ENCODE assay signal across 14 mouse cellular contexts in the genomic region with DNA sequence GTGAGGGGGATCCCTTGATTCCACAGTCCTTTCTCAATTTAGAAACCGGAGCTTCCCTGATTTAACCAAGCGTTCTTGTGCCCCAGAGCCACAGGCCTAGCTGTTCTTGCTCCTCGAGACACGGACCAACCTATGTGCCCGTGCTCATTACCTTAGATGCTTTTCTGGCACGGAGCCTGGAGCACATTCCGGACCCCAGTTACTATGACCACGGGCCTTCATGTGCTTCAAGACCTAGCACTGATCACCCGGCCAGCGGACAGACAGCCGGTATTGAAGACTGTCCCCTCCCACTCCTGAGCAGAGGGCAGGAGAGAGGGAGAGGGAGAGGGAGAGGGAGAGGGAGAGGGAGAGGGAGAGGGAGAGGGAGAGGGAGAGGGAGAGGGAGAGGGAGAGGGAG. TPM values are rescaled to one million over a fixed set of nuclear protein-coding genes. Genes with fewer than 3 reads are reported as not detected.
A peak's percentile ranks its signal among the peaks of the same experiment; 100 is the strongest.
DNase-seq lines count a peak whose midpoint lies in the region; ATAC-seq and TF ChIP-seq lines count a peak whose summit lies in the region.
"Had no signal": no experiment of that assay in that cellular context is flagged by ENCODE, and none has a peak within 500 bp of the region (broad histone marks: within the 10 kb centered on the region; RNA-seq: fewer than 3 reads in every experiment).

No protein-coding gene starts in this region.

- no peak overlapping the region for H3K9ac ChIP-seq in forebrain, embryonic 16.5 days (replicated peaks; ENCODE audit: low read depth, low read length)
- no peak overlapping the region for H3K9ac ChIP-seq in midbrain, embryonic 11.5 days (ENCODE audit: low read length)
- no peak overlapping the region for H3K9ac ChIP-seq in midbrain, postnatal 0 days (replicated peaks; ENCODE audit: low read length, poor library complexity, severe bottlenecking)
- no peak overlapping the region for H3K9ac ChIP-seq in kidney, embryonic 14.5 days (ENCODE audit: low read depth, low read length)
- peak overlapping the region; percentile 49 for H3K9ac ChIP-seq in stomach, embryonic 16.5 days (ENCODE audit: low read length)
- H3K9ac ChIP-seq: embryonic facial prominence, embryonic 12.5 days; limb, embryonic 15.5 days had no signal

- DNase-seq in forebrain, embryonic 10.5 days (ENCODE audit: extremely low spot score, low spot score) = peak; percentile 27
- peak; percentile 87 for DNase-seq in midbrain, embryonic 11.5 days (ENCODE audit: low spot score, missing footprints)
- DNase-seq in midbrain, postnatal 0 days (ENCODE audit: low spot score) = no peak
- DNase-seq in adrenal gland, adult 2 months = no peak
- DNase-seq in urinary bladder, postnatal 14 days (ENCODE audit: low spot score) = no peak
- DNase-seq: cerebellum, adult 2 months; heart, adult 18-20 months; heart, postnatal 14 days had no signal

- WGBS in forebrain, embryonic 10.5 days = 28% methylated on average over 11 of the region's 11 CpGs
- WGBS in forebrain, embryonic 16.5 days = 8% methylated on average over 11 of the region's 11 CpGs
- WGBS in midbrain, embryonic 11.5 days = 28% methylated on average over 11 of the region's 11 CpGs
- 19% methylated on average over 11 of the region's 11 CpGs for WGBS in midbrain, postnatal 0 days
- 19% methylated on average over 11 of the region's 11 CpGs for WGBS in kidney, embryonic 14.5 days
- 20% methylated on average over 11 of the region's 11 CpGs for WGBS in stomach, embryonic 16.5 days

- peaks cover 44% of the 10 kb centered on the region for H3K4me1 ChIP-seq in forebrain, embryonic 10.5 days
- peaks cover 15% of the 10 kb centered on the region for H3K4me1 ChIP-seq in forebrain, embryonic 16.5 days (replicated peaks; ENCODE audit: control insufficient read depth, insufficient read depth, low read length)
- peaks cover 10% of the 10 kb centered on the region for H3K4me1 ChIP-seq in midbrain, embryonic 11.5 days (ENCODE audit: control insufficient read depth, insufficient read depth, low read length)
- H3K4me1 ChIP-seq in midbrain, postnatal 0 days (ENCODE audit: insufficient read depth, low read length) = 0 out of 2 replicates have a peak, but pooled peaks cover 3% of the 10 kb centered on the region
- peaks cover 13% of the 10 kb centered on the region; the same call in 1 of the 2 replicates for H3K4me1 ChIP-seq in kidney, embryonic 14.5 days (ENCODE audit: control insufficient read depth, insufficient read depth, low read length)
- peaks cover 11% of the 10 kb centered on the region; the same call in 1 of the 2 replicates for H3K4me1 ChIP-seq in stomach, embryonic 16.5 days (ENCODE audit: control insufficient read depth, insufficient read depth, low read length)

- TF ChIP-seq CTCF in midbrain, postnatal 0 days (IDR thresholded peaks at IDR 0.05) = no peak

- H3K27me3 ChIP-seq in forebrain, embryonic 10.5 days (ENCODE audit: poor library complexity, severe bottlenecking) = peaks cover 57% of the 10 kb centered on the region
- peaks cover 15% of the 10 kb centered on the region for H3K27me3 ChIP-seq in forebrain, embryonic 16.5 days (replicated peaks; ENCODE audit: control insufficient read depth, insufficient read depth, low read length)
- peaks cover 13% of the 10 kb centered on the region for H3K27me3 ChIP-seq in midbrain, embryonic 11.5 days (ENCODE audit: control insufficient read depth, insufficient read depth, low read length)
- peaks cover 12% of the 10 kb centered on the region; the same call in 1 of the 2 replicates for H3K27me3 ChIP-seq in midbrain, postnatal 0 days (ENCODE audit: insufficient read depth, low read length)
- no peaks in the 10 kb centered on the region for H3K27me3 ChIP-seq in kidney, embryonic 14.5 days (ENCODE audit: control insufficient read depth, insufficient read depth, low read length)
- no peaks in the 10 kb centered on the region for H3K27me3 ChIP-seq in stomach, embryonic 16.5 days (ENCODE audit: control insufficient read depth, insufficient read depth, low read length)

- H3K4me2 ChIP-seq in forebrain, embryonic 16.5 days (ENCODE audit: low read length) = no peak overlapping the region
- H3K4me2 ChIP-seq in midbrain, embryonic 11.5 days = no peak overlapping the region
- H3K4me2 ChIP-seq in midbrain, postnatal 0 days (ENCODE audit: low read depth, low read length, poor library complexity, severe bottlenecking) = no peak overlapping the region
- no peak overlapping the region for H3K4me2 ChIP-seq in kidney, embryonic 14.5 days (replicated peaks; ENCODE audit: low read depth, low read length)
- peak overlapping the region; percentile 45 for H3K4me2 ChIP-seq in stomach, embryonic 16.5 days (ENCODE audit: low read depth, low read length)
- H3K4me2 ChIP-seq: limb, embryonic 15.5 days had no signal

- H3K27ac ChIP-seq in forebrain, embryonic 10.5 days = no peak overlapping the region
- no peak overlapping the region for H3K27ac ChIP-seq in forebrain, embryonic 16.5 days (ENCODE audit: low read length)
- no peak overlapping the region for H3K27ac ChIP-seq in midbrain, embryonic 11.5 days (ENCODE audit: low read depth, low read length)
- no peak overlapping the region for H3K27ac ChIP-seq in midbrain, postnatal 0 days (ENCODE audit: low read depth, low read length)
- H3K27ac ChIP-seq in kidney, embryonic 14.5 days (ENCODE audit: low read depth, low read length) = 0 out of 2 replicates have a peak overlapping the region, but pooled peaks have one; percentile 4
- H3K27ac ChIP-seq in stomach, embryonic 16.5 days (ENCODE audit: low read length) = peak overlapping the region; percentile 34
- H3K27ac ChIP-seq: embryonic facial prominence, embryonic 12.5 days; limb, embryonic 15.5 days had no signal

- H3K9me3 ChIP-seq in forebrain, embryonic 10.5 days = peaks cover 6% of the 10 kb centered on the region; the same call in 1 of the 2 replicates
- H3K9me3 ChIP-seq in forebrain, embryonic 16.5 days (ENCODE audit: control insufficient read depth, low read length) = no peaks in the 10 kb centered on the region
- H3K9me3 ChIP-seq in midbrain, embryonic 11.5 days (ENCODE audit: control insufficient read depth, low read length) = 0 out of 2 replicates have a peak, but pooled peaks cover 3% of the 10 kb centered on the region
- no peaks in the 10 kb centered on the region for H3K9me3 ChIP-seq in midbrain, postnatal 0 days (ENCODE audit: low read length)
- H3K9me3 ChIP-seq in kidney, embryonic 14.5 days (ENCODE audit: control insufficient read depth, low read length) = peaks cover 6% of the 10 kb centered on the region
- H3K9me3 ChIP-seq in stomach, embryonic 16.5 days (replicated peaks; ENCODE audit: control insufficient read depth, low read length) = peaks cover 3% of the 10 kb centered on the region; the same call in 1 of the 2 replicates
- H3K9me3 ChIP-seq: limb, embryonic 15.5 days had no signal

- no peaks in the 10 kb centered on the region for H3K36me3 ChIP-seq in forebrain, embryonic 10.5 days (replicated peaks)
- no peaks in the 10 kb centered on the region for H3K36me3 ChIP-seq in forebrain, embryonic 16.5 days (ENCODE audit: control insufficient read depth, insufficient read depth)
- no peaks in the 10 kb centered on the region for H3K36me3 ChIP-seq in midbrain, embryonic 11.5 days (ENCODE audit: control insufficient read depth, insufficient read depth, low read length)
- no peaks in the 10 kb centered on the region for H3K36me3 ChIP-seq in midbrain, postnatal 0 days (ENCODE audit: insufficient read depth, low read length)
- no peaks in the 10 kb centered on the region for H3K36me3 ChIP-seq in kidney, embryonic 14.5 days (ENCODE audit: control insufficient read depth, insufficient read depth, low read length)
- no peaks in the 10 kb centered on the region for H3K36me3 ChIP-seq in stomach, embryonic 16.5 days (ENCODE audit: control insufficient read depth, insufficient read depth, low read length)
- H3K36me3 ChIP-seq: embryonic facial prominence, embryonic 12.5 days; limb, embryonic 15.5 days had no signal

- no peak overlapping the region for H3K4me3 ChIP-seq in forebrain, embryonic 10.5 days
- H3K4me3 ChIP-seq in forebrain, embryonic 16.5 days (replicated peaks; ENCODE audit: low read length) = no peak overlapping the region
- H3K4me3 ChIP-seq in midbrain, embryonic 11.5 days (ENCODE audit: low read depth, low read length) = no peak overlapping the region
- H3K4me3 ChIP-seq in midbrain, postnatal 0 days (ENCODE audit: low read depth, low read length) = no peak overlapping the region
- no peak overlapping the region for H3K4me3 ChIP-seq in kidney, embryonic 14.5 days (ENCODE audit: low read length)
- H3K4me3 ChIP-seq in stomach, embryonic 16.5 days (replicated peaks; ENCODE audit: low read length) = peak overlapping the region; percentile 41
- H3K4me3 ChIP-seq: embryonic facial prominence, embryonic 12.5 days; limb, embryonic 15.5 days had no signal

- no peak for ATAC-seq in forebrain, embryonic 16.5 days
- no peak for ATAC-seq in midbrain, embryonic 11.5 days (ENCODE audit: low FRiP score)
- no peak for ATAC-seq in midbrain, postnatal 0 days (ENCODE audit: low FRiP score)
- 0 out of 2 replicates have a peak, but pooled peaks have one; percentile 18 for ATAC-seq in kidney, embryonic 14.5 days (ENCODE audit: low FRiP score, low TSS enrichment)
- no peak for ATAC-seq in stomach, embryonic 16.5 days (ENCODE audit: insufficient read depth, low FRiP score)
- ATAC-seq: inflammation-experienced regulatory T-cells, adult 6 months had no signal

RNA-seq across cellular contexts. Expression of a gene that starts 8.2 kb away (rescaled TPM):
- polyA plus RNA-seq in forebrain, embryonic 10.5 days (2016; fragmentation: Nextera tagmentation; extraction: Ambion mirVana) = 3.7 and 3.8 TPM in 2 replicates
- 3.0 and 3.3 TPM in 2 replicates for polyA plus RNA-seq in forebrain, embryonic 16.5 days (2015; fragmentation: Nextera tagmentation; extraction: Ambion mirVana)
- 2.4 and 2.8 TPM in 2 replicates for polyA plus RNA-seq in midbrain, embryonic 11.5 days (2014; fragmentation: Nextera tagmentation; extraction: Ambion mirVana)
- 7.6 and 7.9 TPM in 2 replicates for total RNA-seq in midbrain, postnatal 0 days (2014; rRNA removed)
- 4.9 and 6.2 TPM in 2 replicates for polyA plus RNA-seq in midbrain, postnatal 0 days (2015; fragmentation: Nextera tagmentation; extraction: Ambion mirVana)
- polyA plus RNA-seq in kidney, embryonic 14.5 days (2014; fragmentation: Nextera tagmentation; extraction: Ambion mirVana) = 11.7 and 15.6 TPM in 2 replicates
- polyA plus RNA-seq in stomach, embryonic 16.5 days (2015; fragmentation: Nextera tagmentation; extraction: Ambion mirVana) = 19.1 and 22.0 TPM in 2 replicates
- total RNA-seq in adrenal gland, adult 2 months (2021) = 10 to 100 TPM; 10.3 to 12.2 TPM
- polyA plus RNA-seq in adrenal gland, adult 2 months (2012; rRNA removed) = 34.7 and 42.5 TPM in 2 replicates

RNA-seq across cellular contexts. Expression of a gene that starts 57.2 kb away (rescaled TPM):
- polyA plus RNA-seq in forebrain, embryonic 10.5 days (2016; fragmentation: Nextera tagmentation; extraction: Ambion mirVana) = 8.4 TPM in 2 replicates
- polyA plus RNA-seq in forebrain, embryonic 16.5 days (2015; fragmentation: Nextera tagmentation; extraction: Ambion mirVana) = 10.3 and 11.3 TPM in 2 replicates
- polyA plus RNA-seq in midbrain, embryonic 11.5 days (2014; fragmentation: Nextera tagmentation; extraction: Ambion mirVana) = 6.4 and 7.6 TPM in 2 replicates
- 7.8 and 9.2 TPM in 2 replicates for total RNA-seq in midbrain, postnatal 0 days (2014; rRNA removed)
- polyA plus RNA-seq in midbrain, postnatal 0 days (2015; fragmentation: Nextera tagmentation; extraction: Ambion mirVana) = 5.8 and 6.0 TPM in 2 replicates
- 5.0 and 8.9 TPM in 2 replicates for polyA plus RNA-seq in kidney, embryonic 14.5 days (2014; fragmentation: Nextera tagmentation; extraction: Ambion mirVana)
- polyA plus RNA-seq in stomach, embryonic 16.5 days (2015; fragmentation: Nextera tagmentation; extraction: Ambion mirVana) = 7.5 and 8.5 TPM in 2 replicates
- total RNA-seq in adrenal gland, adult 2 months (2021) = 10 to 100 TPM; 19.7 to 21.2 TPM
- polyA plus RNA-seq in adrenal gland, adult 2 months (2012; rRNA removed) = 18.6 and 18.8 TPM in 2 replicates

Comparison
In these comparisons a context has a peak if more than half of its experiments do, and no peak if none do; other contexts are left out.
1. DNase-seq: peak in forebrain, embryonic 10.5 days (single experiment) and midbrain, embryonic 11.5 days (single experiment); none in midbrain, postnatal 0 days (single experiment), adrenal gland, adult 2 months (single experiment) and urinary bladder, postnatal 14 days (single experiment).
2. H3K27ac ChIP-seq: peak in kidney, embryonic 14.5 days (single experiment) and stomach, embryonic 16.5 days (single experiment); none in forebrain, embryonic 10.5 days (single experiment), forebrain, embryonic 16.5 days (single experiment), midbrain, embryonic 11.5 days (single experiment) and midbrain, postnatal 0 days (single experiment).